Mouse (Mus musculus) neural tube, embryonic 11.5 days (tissue): Measurements from ENCODE around the gene Vwa8. TPM values are rescaled to one million over a fixed set of nuclear protein-coding genes. Genes with fewer than 3 reads are reported as not detected.

Experiments used
- ATAC-seq: fragments of 200-750 bp; cut with Nextera tagmentation; 2 replicates; pipeline ENCODE4 v1.8.0; 2017; ENCODE audit warnings: moderate number of reproducible peaks, mild to moderate bottlenecking, moderate TSS enrichment, moderate library complexity; ENCODE audit not compliant: insufficient read depth, low FRiP score, low TSS enrichment
- DNase-seq: peaks from one replicate; pipeline ENCODE4 v3.0.0-alpha.2; 2015; ENCODE audit warnings: low spot score
- H3K27ac ChIP-seq: fragments of 300-500 bp; sonication (generic); 2 replicates; pipeline ENCODE4 v1.5.1; 2014; ENCODE audit warnings: low read depth, mild to moderate bottlenecking, low read length
- H3K27me3 ChIP-seq: fragments of 300-500 bp; sonication (generic); 2 replicates; pipeline ENCODE4 v1.6.1; 2014; ENCODE audit warnings: mild to moderate bottlenecking, low read length, mixed read lengths; ENCODE audit not compliant: control insufficient read depth, insufficient read depth
- H3K36me3 ChIP-seq: fragments of 300-500 bp; sonication (generic); 2 replicates; pipeline ENCODE4 v1.6.1; 2014; ENCODE audit warnings: mild to moderate bottlenecking, low read length, moderate library complexity, mixed read lengths; ENCODE audit not compliant: control insufficient read depth, insufficient read depth
- H3K4me1 ChIP-seq: fragments of 300-500 bp; sonication (generic); 2 replicates; pipeline ENCODE4 v1.6.1; 2014; ENCODE audit warnings: low read length, mixed read lengths; ENCODE audit not compliant: control insufficient read depth, insufficient read depth
- H3K4me2 ChIP-seq: fragments of 300-500 bp; sonication (generic); 2 replicates; pipeline ENCODE4 v1.6.1; 2014; ENCODE audit warnings: low read depth, mild to moderate bottlenecking, moderate library complexity
- H3K4me3 ChIP-seq: fragments of 300-500 bp; sonication (generic); 2 replicates; pipeline ENCODE4 v1.5.1; 2014; ENCODE audit warnings: low read depth, low read length
- H3K9ac ChIP-seq: fragments of 300-500 bp; sonication (generic); 2 replicates; pipeline ENCODE4 v1.6.1; 2014; ENCODE audit warnings: mild to moderate bottlenecking, low read length
- H3K9me3 ChIP-seq: fragments of 300-500 bp; sonication (generic); 2 replicates; pipeline ENCODE4 v1.6.1; 2016; ENCODE audit warnings: low read length; ENCODE audit not compliant: control insufficient read depth
- WGBS: fragments of 180-500 bp; shearing (Covaris S2); extraction: QIAGEN DNeasy Blood & Tissue Kit; methylation state at CpG from one replicate; pipeline ENCODE4 v1.1.7; 2014; 5-methylcytosine and 5-hydroxymethylcytosine counted together
- polyA plus RNA-seq: library from polyadenylated mRNA; unstranded; fragments of >200 nt; fragmentation: Nextera tagmentation; extraction: Ambion mirVana; gene quantifications from 2 replicates; pipeline ENCODE4 v1.2.1, GENCODE M21; 2014

Gene Vwa8
- polyA plus RNA-seq, 1 experiment from 2014 or later: 10.8 TPM

GRCm38 (mm10) chr14:79065636-79066035 is 216.8 kb downstream of the Vwa8 start:
- H3K36me3 ChIP-seq: no peaks in the 10 kb centered on the region
- WGBS: 84% methylated on average over 3 of the region's 3 CpGs
- H3K9me3 ChIP-seq: no peaks in the 10 kb centered on the region
- ATAC-seq: no peak
- H3K9ac ChIP-seq: no peak overlapping the region
- H3K4me1 ChIP-seq: no peaks in the 10 kb centered on the region
- no peak overlapping the region for H3K4me2 ChIP-seq
- DNase-seq: no peak
- H3K27ac ChIP-seq: no peak overlapping the region
- H3K4me3 ChIP-seq: no peak overlapping the region
- no peaks in the 10 kb centered on the region for H3K27me3 ChIP-seq

GRCm38 (mm10) chr14:79069515-79069914 is 220.7 kb downstream of the Vwa8 start:
- WGBS: 97% methylated on average over 1 of the region's 1 CpGs
- Histone ChIP-seq H3K9me3 (no peaks in the 10 kb centered on the region), H3K9ac (no peak overlapping the region), H3K4me3 (no peak overlapping the region), H3K4me2 (no peak overlapping the region), H3K36me3 (no peaks in the 10 kb centered on the region), H3K27me3 (no peaks in the 10 kb centered on the region), H3K27ac (no peak overlapping the region), H3K4me1 (no peaks in the 10 kb centered on the region)
- ATAC-seq: no peak
- DNase-seq: no peak

GRCm38 (mm10) chr14:79074786-79075185 is 225.9 kb downstream of the Vwa8 start:
- Histone ChIP-seq H3K9me3 (no peaks in the 10 kb centered on the region), H3K9ac (no peak overlapping the region), H3K4me1 (no peaks in the 10 kb centered on the region), H3K27ac (no peak overlapping the region), H3K27me3 (no peaks in the 10 kb centered on the region), H3K4me3 (no peak overlapping the region), H3K4me2 (no peak overlapping the region), H3K36me3 (no peaks in the 10 kb centered on the region)
- WGBS: 90% methylated on average over 8 of the region's 8 CpGs
- no peak for ATAC-seq
- DNase-seq: no peak

GRCm38 (mm10) chr14:79076560-79077300 is 227.9 kb downstream of the Vwa8 start:
- H3K4me2 ChIP-seq: no peak overlapping the region
- no peak overlapping the region for H3K27ac ChIP-seq
- no peaks in the 10 kb centered on the region for H3K4me1 ChIP-seq
- H3K36me3 ChIP-seq: no peaks in the 10 kb centered on the region
- H3K9ac ChIP-seq: no peak overlapping the region
- no peak for DNase-seq
- WGBS: 85% methylated on average over 9 of the region's 9 CpGs
- H3K27me3 ChIP-seq: no peaks in the 10 kb centered on the region
- no peak for ATAC-seq
- H3K9me3 ChIP-seq: no peaks in the 10 kb centered on the region
- H3K4me3 ChIP-seq: no peak overlapping the region

- Histone ChIP-seq H3K36me3 (no peaks in the 10 kb centered on the region), H3K9ac (no peak overlapping the region), H3K27ac (no peak overlapping the region), H3K4me1 (no peaks in the 10 kb centered on the region), H3K4me3 (no peak overlapping the region), H3K27me3 (no peaks in the 10 kb centered on the region), H3K4me2 (no peak overlapping the region), H3K9me3 (no peaks in the 10 kb centered on the region)
- WGBS: 81% methylated on average over 7 of the region's 7 CpGs
- no peak for ATAC-seq
- DNase-seq: no peak
These were observed 234.7 kb downstream of the Vwa8 start for GRCm38 (mm10) chr14:79083573-79083972.

GRCm38 (mm10) chr14:79086006-79086405 is 237.2 kb downstream of the Vwa8 start:
- 88% methylated on average over 5 of the region's 5 CpGs for WGBS
- 0 out of 2 replicates have a peak, but pooled peaks cover 2% of the 10 kb centered on the region for H3K4me1 ChIP-seq
- H3K4me2 ChIP-seq: no peak overlapping the region
- no peaks in the 10 kb centered on the region for H3K27me3 ChIP-seq
- no peak for DNase-seq
- no peak overlapping the region for H3K9ac ChIP-seq
- H3K9me3 ChIP-seq: no peaks in the 10 kb centered on the region
- no peak overlapping the region for H3K27ac ChIP-seq
- no peak overlapping the region for H3K4me3 ChIP-seq
- ATAC-seq: no peak
- H3K36me3 ChIP-seq: no peaks in the 10 kb centered on the region

GRCm38 (mm10) chr14:79089464-79089863 is 240.6 kb downstream of the Vwa8 start:
- no peak overlapping the region for H3K4me3 ChIP-seq
- DNase-seq (no peak), ATAC-seq (no peak)
- H3K9ac ChIP-seq: no peak overlapping the region
- H3K9me3 ChIP-seq: 0 out of 2 replicates have a peak, but pooled peaks cover 5% of the 10 kb centered on the region
- no peak overlapping the region for H3K27ac ChIP-seq
- 41% methylated on average over 2 of the region's 2 CpGs for WGBS
- H3K4me2 ChIP-seq: no peak overlapping the region
- H3K27me3 ChIP-seq: no peaks in the 10 kb centered on the region
- 0 out of 2 replicates have a peak, but pooled peaks cover 2% of the 10 kb centered on the region for H3K4me1 ChIP-seq
- H3K36me3 ChIP-seq: no peaks in the 10 kb centered on the region

GRCm38 (mm10) chr14:79097181-79097580 is 248.3 kb downstream of the Vwa8 start:
- Histone ChIP-seq H3K36me3 (no peaks in the 10 kb centered on the region), H3K27ac (no peak overlapping the region), H3K9ac (no peak overlapping the region), H3K9me3 (0 out of 2 replicates have a peak, but pooled peaks cover 7% of the 10 kb centered on the region), H3K4me1 (no peaks in the 10 kb centered on the region), H3K4me2 (no peak overlapping the region), H3K27me3 (no peaks in the 10 kb centered on the region), H3K4me3 (no peak overlapping the region)
- 91% methylated on average over 12 of the region's 12 CpGs for WGBS
- ATAC-seq (no peak), DNase-seq (no peak)
